Mouse (Mus musculus): ENCODE measurements around the gene Kcnmb2.

GRCm38 (mm10) chr3:32073881-32074280 lies 171.6 kb downstream of the Kcnmb2 start:
- no peak for TF ChIP-seq CTCF (IDR thresholded peaks at IDR 0.05; ENCODE audit: borderline replicate concordance, control insufficient read depth, extremely low read depth, insufficient read depth, low read length, poor library complexity)
- TF ChIP-seq POLR2A (IDR thresholded peaks at IDR 0.05; ENCODE audit: control insufficient read depth, extremely low read depth, insufficient read depth, low read length, poor library complexity) = no peak
